Mouse (Mus musculus): Measurements from ENCODE around the gene Scd4. TPM values are rescaled to one million over a fixed set of nuclear protein-coding genes. Genes with fewer than 3 reads are reported as not detected.

Gene Scd4
- polyA plus RNA-seq, 1 experiment from 2014 or later = 0.23 TPM

GRCm38 (mm10) chr19:44369371-44369770 lies 36.5 kb downstream of the Scd4 start:
- Histone ChIP-seq H3K9ac (no peak overlapping the region), H3K4me1 (0 out of 2 replicates have a peak, but pooled peaks cover 4% of the 10 kb centered on the region), H3K4me3 (no peak overlapping the region), H3K4me2 (no peak overlapping the region), H3K27me3 (no peaks in the 10 kb centered on the region), H3K27ac (no peak overlapping the region), H3K9me3 (replicated peaks) (no peaks in the 10 kb centered on the region), H3K36me3 (ENCODE audit: poor library complexity, severe bottlenecking) (no peaks in the 10 kb centered on the region)
- 54% methylated on average over 8 of the region's 8 CpGs for WGBS
- ATAC-seq = no peak

- Histone ChIP-seq H3K9ac (no peak overlapping the region), H3K27ac (no peak overlapping the region), H3K4me1 (0 out of 2 replicates have a peak, but pooled peaks cover 4% of the 10 kb centered on the region), H3K27me3 (no peaks in the 10 kb centered on the region), H3K9me3 (replicated peaks) (no peaks in the 10 kb centered on the region), H3K4me3 (no peak overlapping the region), H3K4me2 (no peak overlapping the region), H3K36me3 (ENCODE audit: poor library complexity, severe bottlenecking) (no peaks in the 10 kb centered on the region)
- 76% methylated on average over 5 of the region's 5 CpGs for WGBS
- ATAC-seq = no peak
Measured at GRCm38 (mm10) chr19:44370231-44370630, 37.3 kb downstream of the Scd4 start.

GRCm38 (mm10) chr19:44372969-44373368 lies 40.1 kb downstream of the Scd4 start:
- 21% methylated on average over 6 of the region's 6 CpGs for WGBS

GRCm38 (mm10) chr19:44376511-44376951 lies 43.6 kb downstream of the Scd4 start:
- no peak for ATAC-seq
- Histone ChIP-seq H3K4me1 (no peaks in the 10 kb centered on the region), H3K27ac (no peak overlapping the region), H3K9ac (no peak overlapping the region), H3K4me2 (no peak overlapping the region), H3K36me3 (ENCODE audit: poor library complexity, severe bottlenecking) (no peaks in the 10 kb centered on the region), H3K9me3 (replicated peaks) (no peaks in the 10 kb centered on the region), H3K27me3 (no peaks in the 10 kb centered on the region), H3K4me3 (no peak overlapping the region)
- WGBS = 22% methylated on average over 3 of the region's 3 CpGs

More at GRCm38 (mm10) chr19:44372969-44373368, 40.1 kb downstream of the Scd4 start:
- ATAC-seq = peak; percentile 78; the same call in 1 of the 2 replicates
- no peaks in the 10 kb centered on the region for H3K9me3 ChIP-seq (replicated peaks)
- no peaks in the 10 kb centered on the region for H3K27me3 ChIP-seq
- H3K4me1 ChIP-seq = 0 out of 2 replicates have a peak, but pooled peaks cover 4% of the 10 kb centered on the region
- no peak overlapping the region for H3K27ac ChIP-seq
- H3K36me3 ChIP-seq (ENCODE audit: poor library complexity, severe bottlenecking) = no peaks in the 10 kb centered on the region
- H3K4me2 ChIP-seq = no peak overlapping the region
- H3K9ac ChIP-seq = no peak overlapping the region
- no peak overlapping the region for H3K4me3 ChIP-seq

GRCm38 (mm10) chr19:44377629-44378375 lies 44.9 kb downstream of the Scd4 start:
- no peaks in the 10 kb centered on the region for H3K4me1 ChIP-seq
- H3K27ac ChIP-seq = no peak overlapping the region
- H3K9me3 ChIP-seq (replicated peaks) = no peaks in the 10 kb centered on the region
- H3K36me3 ChIP-seq (ENCODE audit: poor library complexity, severe bottlenecking) = no peaks in the 10 kb centered on the region
- no peak overlapping the region for H3K9ac ChIP-seq
- no peak overlapping the region for H3K4me3 ChIP-seq
- ATAC-seq = no peak
- H3K27me3 ChIP-seq = no peaks in the 10 kb centered on the region
- H3K4me2 ChIP-seq = no peak overlapping the region
- 57% methylated on average over 5 of the region's 5 CpGs for WGBS

GRCm38 (mm10) chr19:44379090-44379489 lies 46.2 kb downstream of the Scd4 start:
- Histone ChIP-seq H3K4me3 (no peak overlapping the region), H3K9ac (no peak overlapping the region), H3K36me3 (ENCODE audit: poor library complexity, severe bottlenecking) (no peaks in the 10 kb centered on the region), H3K4me2 (no peak overlapping the region), H3K27me3 (no peaks in the 10 kb centered on the region), H3K4me1 (no peaks in the 10 kb centered on the region), H3K9me3 (replicated peaks) (no peaks in the 10 kb centered on the region), H3K27ac (no peak overlapping the region)
- no peak for ATAC-seq

GRCm38 (mm10) chr19:44380065-44380464 lies 47.2 kb downstream of the Scd4 start:
- H3K9ac ChIP-seq = no peak overlapping the region
- ATAC-seq = no peak

GRCm38 (mm10) chr19:44382682-44383321 lies 49.9 kb downstream of the Scd4 start:
- H3K27ac ChIP-seq = no peak overlapping the region
- no peak overlapping the region for H3K4me2 ChIP-seq
- ATAC-seq = no peak
- H3K27me3 ChIP-seq = no peaks in the 10 kb centered on the region
- H3K36me3 ChIP-seq (ENCODE audit: poor library complexity, severe bottlenecking) = no peaks in the 10 kb centered on the region
- no peaks in the 10 kb centered on the region for H3K9me3 ChIP-seq (replicated peaks)
- no peak overlapping the region for H3K4me3 ChIP-seq
- H3K4me1 ChIP-seq = peaks cover under 1% of the 10 kb centered on the region; the same call in 1 of the 2 replicates
- H3K9ac ChIP-seq = no peak overlapping the region
- WGBS = 80% methylated on average over 12 of the region's 12 CpGs

More at GRCm38 (mm10) chr19:44380065-44380464, 47.2 kb downstream of the Scd4 start:
- H3K4me1 ChIP-seq = no peaks in the 10 kb centered on the region
- H3K27me3 ChIP-seq = no peaks in the 10 kb centered on the region
- 90% methylated on average over 4 of the region's 4 CpGs for WGBS
- no peaks in the 10 kb centered on the region for H3K36me3 ChIP-seq (ENCODE audit: poor library complexity, severe bottlenecking)
- no peak overlapping the region for H3K4me2 ChIP-seq
- H3K9me3 ChIP-seq (replicated peaks) = no peaks in the 10 kb centered on the region
- H3K4me3 ChIP-seq = no peak overlapping the region
- no peak overlapping the region for H3K27ac ChIP-seq

GRCm38 (mm10) chr19:44385887-44386498 lies 53.1 kb downstream of the Scd4 start:
- no peak for ATAC-seq
- Histone ChIP-seq H3K36me3 (ENCODE audit: poor library complexity, severe bottlenecking) (no peaks in the 10 kb centered on the region), H3K9ac (no peak overlapping the region), H3K27ac (no peak overlapping the region), H3K4me2 (no peak overlapping the region), H3K4me3 (no peak overlapping the region), H3K9me3 (replicated peaks) (no peaks in the 10 kb centered on the region), H3K4me1 (peaks cover 16% of the 10 kb centered on the region), H3K27me3 (no peaks in the 10 kb centered on the region)
- 85% methylated on average over 6 of the region's 6 CpGs for WGBS

- H3K4me2 ChIP-seq = no peak overlapping the region
- peaks cover 16% of the 10 kb centered on the region for H3K4me1 ChIP-seq
- no peak overlapping the region for H3K27ac ChIP-seq
- no peaks in the 10 kb centered on the region for H3K36me3 ChIP-seq (ENCODE audit: poor library complexity, severe bottlenecking)
- H3K27me3 ChIP-seq = no peaks in the 10 kb centered on the region
- no peak overlapping the region for H3K4me3 ChIP-seq
- no peak for ATAC-seq
- no peaks in the 10 kb centered on the region for H3K9me3 ChIP-seq (replicated peaks)
- no peak overlapping the region for H3K9ac ChIP-seq
- 96% methylated on average over 4 of the region's 4 CpGs for WGBS
Measured at GRCm38 (mm10) chr19:44387089-44387671, 54.3 kb downstream of the Scd4 start.

GRCm38 (mm10) chr19:44387746-44388474 lies 55.0 kb downstream of the Scd4 start:
- Histone ChIP-seq H3K9ac (peak overlapping the region; percentile 77), H3K27me3 (no peaks in the 10 kb centered on the region), H3K27ac (peak overlapping the region; percentile 65), H3K4me1 (peaks cover 16% of the 10 kb centered on the region), H3K36me3 (ENCODE audit: poor library complexity, severe bottlenecking) (no peaks in the 10 kb centered on the region), H3K9me3 (replicated peaks) (no peaks in the 10 kb centered on the region), H3K4me2 (peak overlapping the region; percentile 79), H3K4me3 (peak overlapping the region; percentile 65)
- WGBS = 32% methylated on average over 19 of the region's 19 CpGs
- no peak for ATAC-seq
